Comparison of ENCODE assay signal across 25 mouse cellular contexts in the genomic region with DNA sequence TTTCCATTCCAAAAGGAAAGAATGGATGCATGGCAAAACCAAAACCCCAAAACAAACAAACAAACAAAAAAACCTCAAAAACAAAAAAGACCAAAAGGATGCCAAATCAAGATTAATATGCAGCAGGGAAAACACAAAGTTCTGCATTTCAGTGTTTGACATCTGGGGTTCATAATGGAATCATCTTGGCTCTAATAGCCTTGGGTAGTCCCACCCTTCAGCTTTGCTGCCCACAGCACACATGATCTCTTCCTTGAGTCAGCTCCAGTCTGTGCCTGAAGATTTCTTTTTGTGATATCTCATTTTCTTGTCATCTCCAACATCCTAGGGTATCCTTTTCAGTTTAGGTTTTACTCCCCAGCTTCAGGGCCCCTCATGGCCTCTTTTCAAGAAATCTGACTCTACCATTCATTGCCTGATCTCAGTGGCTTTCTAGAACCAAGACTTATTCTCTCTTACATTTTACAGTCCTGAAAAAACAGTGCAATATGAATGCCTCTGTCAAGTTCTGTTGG.
DNase-seq lines count a peak whose midpoint lies in the region; ATAC-seq lines count a peak whose summit lies in the region.
"Had no signal": no experiment of that assay in that cellular context is flagged by ENCODE, and none has a peak within 500 bp of the region (broad histone marks: within the 10 kb centered on the region; RNA-seq: fewer than 3 reads in every experiment).

No protein-coding gene starts in this region.

- H3K4me3 ChIP-seq in limb, embryonic 15.5 days = no peak overlapping the region
- no peak overlapping the region for H3K4me3 ChIP-seq in limb, embryonic 10.5 days
- no peak overlapping the region for H3K4me3 ChIP-seq in embryonic facial prominence, embryonic 15.5 days (replicated peaks)
- no peak overlapping the region for H3K4me3 ChIP-seq in hindbrain, embryonic 11.5 days (ENCODE audit: low read depth, low read length)
- H3K4me3 ChIP-seq: erythroblast, embryonic 14.5 days; forebrain, embryonic 10.5 days; forebrain, embryonic 12.5 days had no signal

- no peaks in the 10 kb centered on the region for H3K9me3 ChIP-seq in limb, embryonic 15.5 days
- H3K9me3 ChIP-seq in limb, embryonic 10.5 days (replicated peaks) = no peaks in the 10 kb centered on the region
- no peaks in the 10 kb centered on the region for H3K9me3 ChIP-seq in embryonic facial prominence, embryonic 15.5 days (replicated peaks)
- no peaks in the 10 kb centered on the region for H3K9me3 ChIP-seq in hindbrain, embryonic 11.5 days (ENCODE audit: control insufficient read depth, low read length)
- H3K9me3 ChIP-seq: forebrain, embryonic 10.5 days; forebrain, embryonic 12.5 days had no signal

- H3K27me3 ChIP-seq in limb, embryonic 15.5 days = no peaks in the 10 kb centered on the region
- H3K27me3 ChIP-seq in limb, embryonic 10.5 days (ENCODE audit: low read depth, poor library complexity, severe bottlenecking) = no peaks in the 10 kb centered on the region
- no peaks in the 10 kb centered on the region for H3K27me3 ChIP-seq in embryonic facial prominence, embryonic 15.5 days
- H3K27me3 ChIP-seq in hindbrain, embryonic 11.5 days (ENCODE audit: control insufficient read depth, insufficient read depth, low read length) = no peaks in the 10 kb centered on the region
- H3K27me3 ChIP-seq: CH12.LX; forebrain, embryonic 12.5 days had no signal

- 0 out of 2 replicates have a peak overlapping the region, but pooled peaks have one; percentile 4 for H3K27ac ChIP-seq in limb, embryonic 15.5 days
- no peak overlapping the region for H3K27ac ChIP-seq in limb, embryonic 10.5 days
- 0 out of 2 replicates have a peak overlapping the region, but pooled peaks have one; percentile 55 for H3K27ac ChIP-seq in embryonic facial prominence, embryonic 15.5 days (replicated peaks)
- H3K27ac ChIP-seq in hindbrain, embryonic 11.5 days (ENCODE audit: low read depth, low read length) = no peak overlapping the region
- H3K27ac ChIP-seq: forebrain, embryonic 10.5 days; forebrain, embryonic 12.5 days had no signal

- H3K36me3 ChIP-seq in limb, embryonic 15.5 days = no peaks in the 10 kb centered on the region
- no peaks in the 10 kb centered on the region for H3K36me3 ChIP-seq in limb, embryonic 10.5 days
- no peaks in the 10 kb centered on the region for H3K36me3 ChIP-seq in embryonic facial prominence, embryonic 15.5 days
- no peaks in the 10 kb centered on the region for H3K36me3 ChIP-seq in hindbrain, embryonic 11.5 days (ENCODE audit: control insufficient read depth, insufficient read depth, low read length)
- H3K36me3 ChIP-seq: forebrain, embryonic 10.5 days; forebrain, embryonic 12.5 days; G1E had no signal

- peaks cover 7% of the 10 kb centered on the region; the same call in 1 of the 2 replicates for H3K4me1 ChIP-seq in limb, embryonic 15.5 days
- peaks cover 5% of the 10 kb centered on the region for H3K4me1 ChIP-seq in limb, embryonic 10.5 days
- peaks cover 5% of the 10 kb centered on the region; the same call in 1 of the 2 replicates for H3K4me1 ChIP-seq in embryonic facial prominence, embryonic 15.5 days
- H3K4me1 ChIP-seq in hindbrain, embryonic 11.5 days (replicated peaks; ENCODE audit: control insufficient read depth, insufficient read depth, low read length) = no peaks in the 10 kb centered on the region
- H3K4me1 ChIP-seq: forebrain, embryonic 10.5 days; forebrain, embryonic 12.5 days had no signal

- H3K4me2 ChIP-seq in limb, embryonic 15.5 days = no peak overlapping the region
- no peak overlapping the region for H3K4me2 ChIP-seq in embryonic facial prominence, embryonic 15.5 days (replicated peaks)
- H3K4me2 ChIP-seq in hindbrain, embryonic 11.5 days (replicated peaks; ENCODE audit: low read depth, low read length) = no peak overlapping the region
- H3K4me2 ChIP-seq: forebrain, embryonic 12.5 days had no signal

- no peak overlapping the region for H3K9ac ChIP-seq in limb, embryonic 15.5 days
- no peak overlapping the region for H3K9ac ChIP-seq in embryonic facial prominence, embryonic 15.5 days
- H3K9ac ChIP-seq in hindbrain, embryonic 11.5 days (ENCODE audit: low read depth, low read length) = no peak overlapping the region
- H3K9ac ChIP-seq: forebrain, embryonic 12.5 days had no signal

- ATAC-seq in limb, embryonic 15.5 days (ENCODE audit: insufficient number of reproducible peaks, low FRiP score, low TSS enrichment, low read depth) = no peak
- no peak for ATAC-seq in embryonic facial prominence, embryonic 15.5 days (ENCODE audit: insufficient number of reproducible peaks, low FRiP score, low TSS enrichment, low read depth)
- no peak for ATAC-seq in hindbrain, embryonic 11.5 days (ENCODE audit: low FRiP score)
- ATAC-seq: CD4-positive, CD25-positive, alpha-beta regulatory T cell, adult 4 months; forebrain, embryonic 14.5 days; forebrain, embryonic 16.5 days had no signal

- no peak for DNase-seq in limb, embryonic 10.5 days (ENCODE audit: low spot score)
- DNase-seq in 3T3-L1 (ENCODE audit: low read depth, low spot score) = peak; percentile 60
- DNase-seq in NIH3T3 (ENCODE audit: low read depth) = peak; percentile 73
- DNase-seq in layer of hippocampus, postnatal 10 days (ENCODE audit: low spot score in 2 of 2) = no peak
- DNase-seq in lung, postnatal 36 days = no peak
- no peak for DNase-seq in hindbrain, embryonic 11.5 days (ENCODE audit: low spot score)
- DNase-seq: adrenal gland, adult 2 months; adrenal gland, postnatal 10 days; adrenal gland, postnatal 25 days; B cell, adult 2 months; cerebellum, adult 11-12 months; cerebellum, adult 2 months; cerebellum, adult 9-10 months; cerebellum, postnatal 10 days; cerebellum, postnatal 25 days had no signal

Comparison
In these comparisons a context has a peak if more than half of its experiments do, and no peak if none do; other contexts are left out.
1. H3K27ac ChIP-seq: peak in limb, embryonic 15.5 days (single experiment) and embryonic facial prominence, embryonic 15.5 days (single experiment); none in limb, embryonic 10.5 days (single experiment) and hindbrain, embryonic 11.5 days (single experiment).
2. DNase-seq: peak in 3T3-L1 (single experiment) and NIH3T3 (single experiment); none in limb, embryonic 10.5 days (single experiment), layer of hippocampus, postnatal 10 days (0 of 2), lung, postnatal 36 days (single experiment) and hindbrain, embryonic 11.5 days (single experiment).